Mouse (Mus musculus) neural tube, embryonic 12.5 days (tissue): ENCODE measurements at regions not wholly inside any gene's neighbourhood (a gene's known extent, or its start where the extent isn't known, plus 50 kb on each side); places are given as distances from the start of the nearest gene placed in this dataset.

ENCODE experiments used
- ATAC-seq: fragments of 200-750 bp; cut with Nextera tagmentation; 2 replicates; pipeline ENCODE4 v1.8.0; 2017; ENCODE audit warnings: low read depth, mild to moderate bottlenecking, moderate TSS enrichment, moderate library complexity; ENCODE audit not compliant: low FRiP score
- H3K27ac ChIP-seq: fragments of 300-500 bp; sonication (generic); 2 replicates; pipeline ENCODE4 v1.5.1; 2016
- H3K27me3 ChIP-seq: fragments of 300-500 bp; sonication (generic); replicated peaks from 2 replicates; pipeline ENCODE4 v1.6.1; 2016; ENCODE audit warnings: mild to moderate bottlenecking
- H3K36me3 ChIP-seq: fragments of 300-500 bp; sonication (generic); 2 replicates; pipeline ENCODE4 v1.6.1; 2016; ENCODE audit warnings: mild to moderate bottlenecking
- H3K4me1 ChIP-seq: fragments of 300-500 bp; sonication (generic); 2 replicates; pipeline ENCODE4 v1.6.1; 2016
- H3K4me2 ChIP-seq: fragments of 300-500 bp; sonication (generic); replicated peaks from 2 replicates; pipeline ENCODE4 v1.6.1; 2016; ENCODE audit warnings: mild to moderate bottlenecking
- H3K4me3 ChIP-seq: fragments of 300-500 bp; sonication (generic); 2 replicates; pipeline ENCODE4 v1.5.1; 2016
- H3K9ac ChIP-seq: fragments of 300-500 bp; sonication (generic); 2 replicates; pipeline ENCODE4 v1.6.1; 2016; ENCODE audit warnings: mild to moderate bottlenecking
- H3K9me3 ChIP-seq: fragments of 300-500 bp; sonication (generic); 2 replicates; pipeline ENCODE4 v1.6.1; 2016; ENCODE audit warnings: mild to moderate bottlenecking
- WGBS: fragments of 180-500 bp; shearing (Covaris S2); methylation state at CpG from one replicate; pipeline ENCODE4 v1.1.7; 2016; 5-methylcytosine and 5-hydroxymethylcytosine counted together

- Histone ChIP-seq H3K9ac (no peak overlapping the region), H3K4me3 (no peak overlapping the region), H3K36me3 (no peaks in the 10 kb centered on the region), H3K27me3 (0 out of 2 replicates have a peak, but pooled peaks cover 3% of the 10 kb centered on the region), H3K4me2 (no peak overlapping the region), H3K4me1 (no peaks in the 10 kb centered on the region), H3K27ac (no peak overlapping the region), H3K9me3 (no peaks in the 10 kb centered on the region)
- 93% methylated on average over 1 of the region's 1 CpGs for WGBS
- no peak for ATAC-seq
Observed at GRCm38 (mm10) chr13:71732903-71733302, 230.6 kb downstream of the Irx1 start.

GRCm38 (mm10) chr13:71690069-71690817, 273.3 kb downstream of the Irx1 start:
- Histone ChIP-seq H3K27me3 (peaks cover 4% of the 10 kb centered on the region; the same call in 1 of the 2 replicates), H3K4me1 (peaks cover 4% of the 10 kb centered on the region; the same call in 1 of the 2 replicates), H3K36me3 (no peaks in the 10 kb centered on the region), H3K9ac (no peak overlapping the region), H3K9me3 (no peaks in the 10 kb centered on the region), H3K4me3 (no peak overlapping the region), H3K4me2 (0 out of 2 replicates have a peak overlapping the region, but pooled peaks have one; percentile 0), H3K27ac (no peak overlapping the region)
- ATAC-seq = no peak
- 39% methylated on average over 20 of the region's 20 CpGs for WGBS

GRCm38 (mm10) chr13:71689187-71689586, 274.3 kb downstream of the Irx1 start:
- Histone ChIP-seq H3K27ac (no peak overlapping the region), H3K4me3 (no peak overlapping the region), H3K9me3 (0 out of 2 replicates have a peak, but pooled peaks cover 2% of the 10 kb centered on the region), H3K4me2 (no peak overlapping the region), H3K9ac (no peak overlapping the region), H3K36me3 (no peaks in the 10 kb centered on the region), H3K4me1 (peaks cover 4% of the 10 kb centered on the region; the same call in 1 of the 2 replicates), H3K27me3 (peaks cover 4% of the 10 kb centered on the region; the same call in 1 of the 2 replicates)
- 34% methylated on average over 9 of the region's 9 CpGs for WGBS
- no peak for ATAC-seq

GRCm38 (mm10) chr13:71676081-71676624, 287.4 kb downstream of the Irx1 start:
- no peaks in the 10 kb centered on the region for H3K9me3 ChIP-seq
- H3K4me2 ChIP-seq = no peak overlapping the region
- 47% methylated on average over 10 of the region's 10 CpGs for WGBS
- no peak overlapping the region for H3K27ac ChIP-seq
- no peak for ATAC-seq
- H3K36me3 ChIP-seq = no peaks in the 10 kb centered on the region
- no peak overlapping the region for H3K4me3 ChIP-seq
- no peak overlapping the region for H3K9ac ChIP-seq
- 0 out of 2 replicates have a peak, but pooled peaks cover 3% of the 10 kb centered on the region for H3K27me3 ChIP-seq
- peaks cover 2% of the 10 kb centered on the region; the same call in 1 of the 2 replicates for H3K4me1 ChIP-seq

GRCm38 (mm10) chr13:71669956-71670739, 293.4 kb downstream of the Irx1 start:
- no peaks in the 10 kb centered on the region for H3K36me3 ChIP-seq
- no peak overlapping the region for H3K4me2 ChIP-seq
- 0 out of 2 replicates have a peak, but pooled peaks cover 6% of the 10 kb centered on the region for H3K27me3 ChIP-seq
- no peak overlapping the region for H3K9ac ChIP-seq
- WGBS = 88% methylated on average over 6 of the region's 6 CpGs
- no peak for ATAC-seq
- H3K27ac ChIP-seq = no peak overlapping the region
- H3K4me3 ChIP-seq = no peak overlapping the region
- no peaks in the 10 kb centered on the region for H3K9me3 ChIP-seq
- no peaks in the 10 kb centered on the region for H3K4me1 ChIP-seq

- no peaks in the 10 kb centered on the region for H3K36me3 ChIP-seq
- H3K4me3 ChIP-seq = no peak overlapping the region
- H3K9ac ChIP-seq = no peak overlapping the region
- ATAC-seq = no peak
- H3K4me1 ChIP-seq = no peaks in the 10 kb centered on the region
- H3K27ac ChIP-seq = no peak overlapping the region
- WGBS = 83% methylated on average over 2 of the region's 2 CpGs
- 0 out of 2 replicates have a peak, but pooled peaks cover 3% of the 10 kb centered on the region for H3K27me3 ChIP-seq
- H3K4me2 ChIP-seq = no peak overlapping the region
- no peaks in the 10 kb centered on the region for H3K9me3 ChIP-seq
Observed at GRCm38 (mm10) chr13:71668256-71668655, 295.3 kb downstream of the Irx1 start.

GRCm38 (mm10) chr13:71665221-71665916, 298.2 kb downstream of the Irx1 start:
- ATAC-seq = no peak

GRCm38 (mm10) chr13:71657898-71658297, 305.6 kb downstream of the Irx1 start:
- no peak overlapping the region for H3K4me3 ChIP-seq
- no peak overlapping the region for H3K9ac ChIP-seq
- H3K27ac ChIP-seq = no peak overlapping the region
- 71% methylated on average over 2 of the region's 2 CpGs for WGBS
- H3K4me1 ChIP-seq = peaks cover 8% of the 10 kb centered on the region; the same call in 1 of the 2 replicates
- H3K27me3 ChIP-seq = no peaks in the 10 kb centered on the region
- H3K36me3 ChIP-seq = no peaks in the 10 kb centered on the region
- no peak overlapping the region for H3K4me2 ChIP-seq
- no peaks in the 10 kb centered on the region for H3K9me3 ChIP-seq
- ATAC-seq = no peak

More at GRCm38 (mm10) chr13:71665221-71665916, 298.2 kb downstream of the Irx1 start:
- 0 out of 2 replicates have a peak, but pooled peaks cover 3% of the 10 kb centered on the region for H3K27me3 ChIP-seq
- H3K4me3 ChIP-seq = no peak overlapping the region
- H3K36me3 ChIP-seq = no peaks in the 10 kb centered on the region
- no peaks in the 10 kb centered on the region for H3K9me3 ChIP-seq
- no peak overlapping the region for H3K4me2 ChIP-seq
- H3K27ac ChIP-seq = no peak overlapping the region
- 79% methylated on average over 7 of the region's 7 CpGs for WGBS
- H3K9ac ChIP-seq = no peak overlapping the region
- no peaks in the 10 kb centered on the region for H3K4me1 ChIP-seq

- Histone ChIP-seq H3K4me2 (no peak overlapping the region), H3K4me3 (no peak overlapping the region), H3K9me3 (no peaks in the 10 kb centered on the region), H3K27ac (no peak overlapping the region), H3K4me1 (peaks cover 8% of the 10 kb centered on the region; the same call in 1 of the 2 replicates), H3K9ac (no peak overlapping the region), H3K36me3 (no peaks in the 10 kb centered on the region), H3K27me3 (no peaks in the 10 kb centered on the region)
- 0 out of 2 replicates have a peak, but pooled peaks have one; percentile 50 for ATAC-seq
- 40% methylated on average over 6 of the region's 6 CpGs for WGBS
Observed at GRCm38 (mm10) chr13:71653939-71654467, 309.5 kb downstream of the Irx1 start.

GRCm38 (mm10) chr13:71653212-71653938, 310.1 kb downstream of the Irx1 start:
- Histone ChIP-seq H3K36me3 (no peaks in the 10 kb centered on the region), H3K9ac (no peak overlapping the region), H3K9me3 (no peaks in the 10 kb centered on the region), H3K27me3 (no peaks in the 10 kb centered on the region), H3K4me3 (no peak overlapping the region), H3K4me2 (no peak overlapping the region), H3K27ac (no peak overlapping the region), H3K4me1 (peaks cover 8% of the 10 kb centered on the region; the same call in 1 of the 2 replicates)
- ATAC-seq = no peak
- 43% methylated on average over 8 of the region's 8 CpGs for WGBS

GRCm38 (mm10) chr13:71649876-71650275, 313.6 kb downstream of the Irx1 start:
- H3K36me3 ChIP-seq = no peaks in the 10 kb centered on the region
- ATAC-seq = no peak
- 22% methylated on average over 2 of the region's 2 CpGs for WGBS
- no peak overlapping the region for H3K4me3 ChIP-seq
- H3K9ac ChIP-seq = no peak overlapping the region
- no peaks in the 10 kb centered on the region for H3K27me3 ChIP-seq
- no peak overlapping the region for H3K27ac ChIP-seq
- peaks cover 8% of the 10 kb centered on the region; the same call in 1 of the 2 replicates for H3K4me1 ChIP-seq
- no peak overlapping the region for H3K4me2 ChIP-seq
- H3K9me3 ChIP-seq = no peaks in the 10 kb centered on the region
